Mouse (Mus musculus): ENCODE data around the gene Gm13030.
A peak's percentile ranks its signal among the peaks of the same experiment; 100 is the strongest.
"Not testable (repeated sequence)": the region's sequence is repeated elsewhere in the genome, so short reads cannot be mapped to it uniquely, and the experiment has no call there.

The Gm13030 gene

GRCm38 (mm10) chr4:138865092-138865491 lies 8.7 kb downstream of the Gm13030 start:
- no peak for DNase-seq

- DNase-seq: no peak
Observed at GRCm38 (mm10) chr4:138863344-138863998, 10.3 kb downstream of the Gm13030 start, which contains the start of gene Pla2g5. Gene Pla2g5, minus strand, starts transcription at chr4:138863482.

DNA sequence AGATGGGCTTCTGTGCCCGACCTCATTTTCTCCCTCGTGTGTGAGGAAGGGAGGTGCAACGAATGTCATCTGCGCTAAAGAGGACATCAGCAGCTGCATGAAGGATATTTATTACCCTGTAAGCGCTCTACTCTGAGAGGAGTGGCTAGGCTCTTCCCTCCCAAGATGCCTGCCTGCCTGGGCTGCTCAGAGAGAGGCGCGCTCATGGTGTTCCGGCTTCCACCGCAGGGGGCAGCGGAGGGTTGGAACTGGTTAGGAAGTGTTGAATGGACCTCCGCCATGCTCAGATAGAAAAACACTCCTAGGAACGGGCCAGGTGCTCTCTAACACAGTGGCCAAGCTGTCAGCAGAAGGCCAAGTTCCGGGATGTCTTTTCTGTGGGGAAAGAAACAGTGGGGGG lies 14.0 kb downstream of the Gm13030 start:
- DNase-seq: peak; percentile 45

DNA sequence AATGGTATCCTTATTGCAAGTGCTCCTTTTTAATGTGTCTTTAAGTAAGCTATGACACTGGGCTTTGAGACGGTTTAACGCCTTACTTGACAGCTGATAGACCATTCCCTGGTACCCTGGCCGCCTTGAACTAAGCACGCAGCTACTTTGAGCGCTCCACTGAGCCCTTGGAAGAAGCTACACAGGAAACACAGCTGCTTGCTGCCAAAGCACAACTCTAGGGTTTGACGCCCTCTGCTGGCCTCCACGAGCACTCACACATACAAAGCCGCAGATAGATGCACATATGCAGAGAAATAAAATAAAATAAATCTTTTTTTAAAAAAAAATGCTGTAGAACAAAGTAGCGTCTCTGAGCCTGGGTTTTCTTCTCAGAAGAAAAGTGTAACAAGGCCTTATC lies 14.5 kb downstream of the Gm13030 start:
- DNase-seq: no peak

DNA sequence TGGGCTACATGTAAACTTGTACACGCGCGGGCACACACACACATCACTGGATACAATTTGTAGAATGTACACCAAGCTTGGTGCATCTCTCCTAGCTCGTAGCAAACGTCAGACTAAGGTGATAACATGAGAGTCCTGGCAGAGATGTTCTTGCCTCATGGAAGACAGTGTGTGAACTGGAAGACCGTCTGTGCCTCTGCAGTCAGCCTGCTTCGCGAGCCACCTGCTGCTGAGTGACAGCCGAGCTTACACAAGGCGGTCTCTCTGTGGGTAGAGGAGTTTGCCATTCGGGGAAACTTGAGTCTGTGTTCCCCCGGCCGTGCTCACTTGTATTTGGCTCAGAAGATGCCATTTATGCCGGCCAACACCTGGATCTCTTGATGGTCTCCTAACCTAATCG lies 15.3 kb downstream of the Gm13030 start:
- no peak for DNase-seq

DNA sequence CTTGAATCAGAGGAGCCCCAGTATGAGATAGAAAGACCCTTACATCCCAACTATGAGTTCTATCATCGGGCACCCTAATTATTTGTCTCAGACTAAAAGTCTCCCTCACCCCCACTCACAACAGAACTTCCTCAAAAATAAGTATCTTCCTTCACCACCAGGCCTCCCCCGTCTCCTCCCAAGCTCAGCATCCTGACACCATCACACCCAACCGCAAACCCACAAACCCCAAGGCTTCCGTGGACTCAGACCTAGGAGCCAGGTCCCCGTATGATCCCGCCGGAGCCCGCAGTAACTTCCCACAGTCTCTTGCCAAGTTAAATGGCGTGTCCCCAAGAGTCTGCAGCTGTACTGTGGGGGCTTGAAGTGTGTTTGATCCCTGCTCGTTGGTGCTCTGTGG lies 16.2 kb downstream of the Gm13030 start:
- DNase-seq: no peak

DNA sequence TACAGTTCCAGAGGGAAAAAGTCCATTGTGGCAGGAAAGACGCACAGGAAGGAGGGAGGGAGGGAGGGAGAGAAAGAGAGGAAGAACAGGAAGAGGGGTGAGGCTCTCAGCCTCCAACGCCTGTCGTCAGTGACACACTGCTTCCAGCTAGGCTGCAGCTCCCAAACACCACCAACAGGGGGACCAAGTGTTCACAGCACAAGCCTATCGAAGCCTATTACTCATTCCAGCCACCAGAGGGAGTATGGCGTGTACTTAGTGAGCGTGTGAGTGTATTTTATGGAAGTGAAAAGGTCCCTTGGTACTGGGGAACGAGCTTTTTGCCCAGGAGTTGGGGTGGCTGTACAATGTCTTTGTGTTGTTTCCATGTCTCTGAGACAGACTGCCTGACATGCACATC lies 17.3 kb downstream of the Gm13030 start:
- peak; percentile 55 for DNase-seq

DNA sequence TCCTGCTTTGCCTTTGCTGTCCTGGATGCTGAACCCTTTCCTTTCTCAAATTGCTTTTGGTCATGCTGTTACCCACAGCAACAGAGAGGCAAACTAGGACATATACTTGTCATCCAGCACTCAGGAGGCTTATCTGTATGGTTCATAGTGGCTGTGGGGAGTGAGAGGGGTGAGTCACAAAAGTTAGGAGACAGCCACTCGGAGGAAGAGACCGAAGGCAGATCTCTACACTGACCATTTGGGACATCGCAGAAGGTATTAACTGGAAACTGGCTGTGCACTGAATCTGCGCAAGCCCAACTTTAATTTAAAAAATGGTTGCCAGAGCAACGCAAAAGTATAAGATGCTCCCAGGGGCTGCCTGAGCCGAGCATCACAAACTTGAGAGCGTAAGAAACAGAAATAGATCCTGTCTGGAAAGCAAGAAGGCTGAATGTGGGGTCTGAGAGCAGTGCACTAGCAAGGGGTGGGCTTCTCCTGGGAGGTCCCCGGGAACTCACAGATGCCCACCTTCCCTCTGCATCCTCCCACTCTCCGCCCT lies 18.6 kb downstream of the Gm13030 start:
- DNase-seq: no peak

GRCm38 (mm10) chr4:138852961-138853360 lies 20.8 kb downstream of the Gm13030 start:
- DNase-seq: no peak

DNA sequence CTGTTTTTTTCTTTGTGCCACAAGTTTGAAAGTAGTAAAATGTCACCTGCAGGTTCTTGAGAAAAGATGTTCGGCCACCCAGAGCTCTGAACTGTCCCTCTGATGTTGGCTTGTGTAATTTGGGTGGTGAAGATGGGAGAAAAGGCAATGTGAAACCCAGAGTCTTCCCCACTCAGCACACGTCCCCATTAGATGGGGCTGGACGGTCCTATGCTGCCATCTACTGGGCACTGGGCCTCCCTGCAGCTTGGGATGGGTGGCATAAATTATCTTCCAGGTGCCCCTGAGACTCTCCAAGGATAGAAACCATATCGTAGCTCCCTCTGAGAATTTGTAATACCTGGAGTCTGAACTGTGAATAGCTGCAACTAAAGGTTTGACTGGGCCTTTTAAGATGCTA lies 22.3 kb downstream of the Gm13030 start:
- DNase-seq: peak; percentile 24

- no peak for DNase-seq
Observed at GRCm38 (mm10) chr4:138841386-138841785, 32.4 kb downstream of the Gm13030 start.

DNA sequence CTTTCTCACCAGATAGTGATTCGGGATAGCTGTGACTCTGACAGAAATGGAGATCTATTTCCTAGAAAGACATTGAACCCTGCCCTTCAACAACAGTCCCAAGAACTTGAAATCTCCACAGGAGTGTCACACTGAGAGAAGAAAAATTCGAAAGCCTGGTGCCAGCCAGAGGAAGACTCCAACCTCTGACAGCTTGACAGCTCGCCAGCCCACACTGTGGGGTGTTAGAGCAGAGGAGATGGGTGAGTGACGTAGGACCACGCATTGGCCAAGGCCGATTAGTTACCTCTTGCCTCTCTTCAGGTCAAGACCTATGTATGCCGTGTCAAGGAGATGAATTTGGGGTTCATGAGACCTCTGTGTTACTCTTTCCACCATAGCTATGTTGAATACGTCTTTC lies 33.0 kb downstream of the Gm13030 start:
- no peak for DNase-seq

GRCm38 (mm10) chr4:138839806-138840205 lies 34.0 kb downstream of the Gm13030 start:
- DNase-seq: no peak

- no peak for DNase-seq
Observed at GRCm38 (mm10) chr4:138827147-138827546, 46.6 kb downstream of the Gm13030 start.

DNA sequence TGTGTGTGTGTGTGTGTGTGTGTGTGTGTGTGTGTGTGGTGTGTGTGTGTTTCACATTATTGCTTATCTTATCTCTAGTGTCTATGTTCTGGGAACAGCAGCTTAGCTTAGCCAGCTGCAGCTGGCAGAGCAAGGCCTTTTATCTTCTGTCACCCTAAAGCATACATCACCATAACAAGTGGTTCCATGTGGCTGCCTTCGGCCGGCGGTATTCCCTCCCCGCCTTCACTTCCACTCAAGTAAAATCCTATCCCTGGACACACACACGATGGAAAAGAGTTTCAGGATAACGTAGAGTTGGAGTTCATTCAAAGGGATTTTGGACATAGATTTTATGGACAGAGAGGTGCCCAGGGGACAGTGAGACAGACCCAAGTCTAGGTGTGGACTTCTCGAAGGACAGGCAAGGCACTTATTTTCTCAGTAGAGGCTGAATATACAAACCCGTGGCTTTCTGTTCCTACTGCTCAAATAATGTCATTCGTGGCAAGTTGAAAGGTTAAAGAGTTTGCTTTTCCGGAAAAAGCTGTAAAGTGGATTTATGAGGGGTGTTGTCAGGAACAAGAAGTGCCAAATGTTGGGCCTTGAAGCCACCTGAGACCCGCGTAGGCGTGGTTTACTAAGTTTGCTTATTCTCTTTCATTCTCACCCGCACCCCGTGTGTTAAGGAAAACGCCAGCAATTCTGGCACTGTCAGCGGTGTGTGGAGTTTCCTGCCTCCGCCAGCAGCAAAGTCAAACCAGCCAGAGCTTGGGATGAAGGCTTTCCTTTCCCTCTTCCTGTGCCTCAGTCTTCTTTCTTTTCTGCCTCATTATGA lies 47.8 kb downstream of the Gm13030 start:
- peak; percentile 15 for DNase-seq

- no peak for DNase-seq
Observed at GRCm38 (mm10) chr4:138824660-138825059, 49.1 kb downstream of the Gm13030 start.

GRCm38 (mm10) chr4:138824161-138824560 lies 49.6 kb downstream of the Gm13030 start:
- DNase-seq: not testable (repeated sequence)

DNA sequence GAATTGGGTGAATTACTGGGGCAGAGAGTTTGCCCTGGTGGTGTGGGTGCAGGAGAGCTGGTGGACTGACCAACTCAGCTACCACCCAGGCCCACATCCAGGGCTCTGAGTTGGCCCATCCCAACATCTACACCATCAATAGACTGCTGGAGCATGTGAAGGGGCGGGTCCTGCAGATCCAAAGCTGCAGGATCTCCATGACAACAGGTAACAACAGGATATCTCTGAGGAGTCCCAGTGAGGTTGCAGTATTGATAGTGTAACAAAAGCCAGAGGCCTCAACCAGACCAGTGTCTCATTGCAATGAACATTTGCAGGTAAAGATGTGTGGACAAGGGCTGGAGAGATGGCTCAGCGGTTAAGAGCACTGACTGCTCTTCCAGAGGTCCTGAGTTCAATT lies 52.7 kb downstream of the Gm13030 start:
- no peak for DNase-seq

Measured in kidney, adult 11 months (tissue).